Mouse (Mus musculus): ENCODE measurements around the gene Cadm3.

GRCm38 (mm10) chr1:173377380-173378112 is 10.1 kb upstream of the Cadm3 start:
- peak; percentile 79 for TF ChIP-seq CTCF (IDR thresholded peaks at IDR 0.05)
- TF ChIP-seq EP300 (IDR thresholded peaks at IDR 0.05) = no peak

Measured in lung, postnatal 0 days (tissue).